Mouse (Mus musculus): Measurements from ENCODE around the gene Cmtr2. TPM values are rescaled to one million over a fixed set of nuclear protein-coding genes. Genes with fewer than 3 reads are reported as not detected.
A peak's percentile ranks its signal among the peaks of the same experiment; 100 is the strongest.

The Cmtr2 gene
- polyA plus RNA-seq, 1 experiment from 2014 or later = 14.7 TPM

GRCm38 (mm10) chr8:110230803-110231202 is 15.3 kb downstream of the Cmtr2 start:
- Histone ChIP-seq H3K9ac (replicated peaks; ENCODE audit: low read length) (no peak overlapping the region), H3K4me2 (ENCODE audit: low read length) (no peak overlapping the region), H3K27ac (replicated peaks; ENCODE audit: low read depth, low read length) (no peak overlapping the region), H3K9me3 (ENCODE audit: control insufficient read depth, low read length) (no peaks in the 10 kb centered on the region), H3K4me3 (replicated peaks; ENCODE audit: low read depth, low read length) (no peak overlapping the region), H3K4me1 (ENCODE audit: control insufficient read depth, insufficient read depth, low read length) (no peaks in the 10 kb centered on the region), H3K36me3 (ENCODE audit: control insufficient read depth, insufficient read depth, low read length) (no peaks in the 10 kb centered on the region), H3K27me3 (ENCODE audit: control insufficient read depth, insufficient read depth, low read length) (no peaks in the 10 kb centered on the region)
- ATAC-seq (ENCODE audit: low FRiP score, low TSS enrichment) (no peak), DNase-seq (no peak)
- 74% methylated on average over 6 of the region's 6 CpGs for WGBS

- no peak for ATAC-seq (ENCODE audit: low FRiP score, low TSS enrichment)
- H3K4me1 ChIP-seq (ENCODE audit: control insufficient read depth, insufficient read depth, low read length) = no peaks in the 10 kb centered on the region
- WGBS = 60% methylated on average over 7 of the region's 7 CpGs
- H3K9ac ChIP-seq (replicated peaks; ENCODE audit: low read length) = no peak overlapping the region
- DNase-seq = no peak
- no peaks in the 10 kb centered on the region for H3K9me3 ChIP-seq (ENCODE audit: control insufficient read depth, low read length)
- no peak overlapping the region for H3K4me2 ChIP-seq (ENCODE audit: low read length)
- no peaks in the 10 kb centered on the region for H3K36me3 ChIP-seq (ENCODE audit: control insufficient read depth, insufficient read depth, low read length)
- no peaks in the 10 kb centered on the region for H3K27me3 ChIP-seq (ENCODE audit: control insufficient read depth, insufficient read depth, low read length)
- no peak overlapping the region for H3K4me3 ChIP-seq (replicated peaks; ENCODE audit: low read depth, low read length)
- 0 out of 2 replicates have a peak overlapping the region, but pooled peaks have one; percentile 13 for H3K27ac ChIP-seq (replicated peaks; ENCODE audit: low read depth, low read length)
These were observed 27.1 kb downstream of the Cmtr2 start for GRCm38 (mm10) chr8:110242278-110243177.

- 61% methylated on average over 2 of the region's 2 CpGs for WGBS
- no peak for ATAC-seq (ENCODE audit: low FRiP score, low TSS enrichment)
- Histone ChIP-seq H3K27ac (replicated peaks; ENCODE audit: low read depth, low read length) (no peak overlapping the region), H3K36me3 (ENCODE audit: control insufficient read depth, insufficient read depth, low read length) (no peaks in the 10 kb centered on the region), H3K4me3 (replicated peaks; ENCODE audit: low read depth, low read length) (no peak overlapping the region), H3K9me3 (ENCODE audit: control insufficient read depth, low read length) (no peaks in the 10 kb centered on the region), H3K4me2 (ENCODE audit: low read length) (no peak overlapping the region), H3K9ac (replicated peaks; ENCODE audit: low read length) (no peak overlapping the region), H3K27me3 (ENCODE audit: control insufficient read depth, insufficient read depth, low read length) (no peaks in the 10 kb centered on the region), H3K4me1 (ENCODE audit: control insufficient read depth, insufficient read depth, low read length) (no peaks in the 10 kb centered on the region)
- no peak for DNase-seq
These were observed 29.1 kb downstream of the Cmtr2 start for GRCm38 (mm10) chr8:110244566-110244965.

GRCm38 (mm10) chr8:110247238-110247637 is 31.8 kb downstream of the Cmtr2 start:
- Histone ChIP-seq H3K4me3 (replicated peaks; ENCODE audit: low read depth, low read length) (no peak overlapping the region), H3K4me2 (ENCODE audit: low read length) (no peak overlapping the region), H3K27ac (replicated peaks; ENCODE audit: low read depth, low read length) (no peak overlapping the region), H3K27me3 (ENCODE audit: control insufficient read depth, insufficient read depth, low read length) (no peaks in the 10 kb centered on the region), H3K36me3 (ENCODE audit: control insufficient read depth, insufficient read depth, low read length) (no peaks in the 10 kb centered on the region), H3K9ac (replicated peaks; ENCODE audit: low read length) (no peak overlapping the region), H3K9me3 (ENCODE audit: control insufficient read depth, low read length) (no peaks in the 10 kb centered on the region), H3K4me1 (ENCODE audit: control insufficient read depth, insufficient read depth, low read length) (no peaks in the 10 kb centered on the region)
- no peak for DNase-seq
- no peak for ATAC-seq (ENCODE audit: low FRiP score, low TSS enrichment)
- WGBS = 93% methylated on average over 6 of the region's 6 CpGs

GRCm38 (mm10) chr8:110253986-110254385 is 38.5 kb downstream of the Cmtr2 start:
- WGBS = 89% methylated on average over 4 of the region's 4 CpGs
- DNase-seq = no peak
- no peak overlapping the region for H3K9ac ChIP-seq (replicated peaks; ENCODE audit: low read length)
- no peaks in the 10 kb centered on the region for H3K27me3 ChIP-seq (ENCODE audit: control insufficient read depth, insufficient read depth, low read length)
- H3K9me3 ChIP-seq (ENCODE audit: control insufficient read depth, low read length) = no peaks in the 10 kb centered on the region
- no peaks in the 10 kb centered on the region for H3K4me1 ChIP-seq (ENCODE audit: control insufficient read depth, insufficient read depth, low read length)
- no peak for ATAC-seq (ENCODE audit: low FRiP score, low TSS enrichment)
- no peak overlapping the region for H3K27ac ChIP-seq (replicated peaks; ENCODE audit: low read depth, low read length)
- H3K36me3 ChIP-seq (ENCODE audit: control insufficient read depth, insufficient read depth, low read length) = no peaks in the 10 kb centered on the region
- H3K4me3 ChIP-seq (replicated peaks; ENCODE audit: low read depth, low read length) = no peak overlapping the region
- no peak overlapping the region for H3K4me2 ChIP-seq (ENCODE audit: low read length)

- H3K9me3 ChIP-seq (ENCODE audit: control insufficient read depth, low read length) = no peaks in the 10 kb centered on the region
- no peak overlapping the region for H3K4me2 ChIP-seq (ENCODE audit: low read length)
- no peak overlapping the region for H3K27ac ChIP-seq (replicated peaks; ENCODE audit: low read depth, low read length)
- no peaks in the 10 kb centered on the region for H3K36me3 ChIP-seq (ENCODE audit: control insufficient read depth, insufficient read depth, low read length)
- DNase-seq (no peak), ATAC-seq (ENCODE audit: low FRiP score, low TSS enrichment) (no peak)
- H3K4me1 ChIP-seq (ENCODE audit: control insufficient read depth, insufficient read depth, low read length) = peaks cover 7% of the 10 kb centered on the region; the same call in 1 of the 2 replicates
- no peak overlapping the region for H3K4me3 ChIP-seq (replicated peaks; ENCODE audit: low read depth, low read length)
- 70% methylated on average over 11 of the region's 11 CpGs for WGBS
- no peaks in the 10 kb centered on the region for H3K27me3 ChIP-seq (ENCODE audit: control insufficient read depth, insufficient read depth, low read length)
- no peak overlapping the region for H3K9ac ChIP-seq (replicated peaks; ENCODE audit: low read length)
These were observed 50.4 kb downstream of the Cmtr2 start for GRCm38 (mm10) chr8:110265796-110266305.

DNA sequence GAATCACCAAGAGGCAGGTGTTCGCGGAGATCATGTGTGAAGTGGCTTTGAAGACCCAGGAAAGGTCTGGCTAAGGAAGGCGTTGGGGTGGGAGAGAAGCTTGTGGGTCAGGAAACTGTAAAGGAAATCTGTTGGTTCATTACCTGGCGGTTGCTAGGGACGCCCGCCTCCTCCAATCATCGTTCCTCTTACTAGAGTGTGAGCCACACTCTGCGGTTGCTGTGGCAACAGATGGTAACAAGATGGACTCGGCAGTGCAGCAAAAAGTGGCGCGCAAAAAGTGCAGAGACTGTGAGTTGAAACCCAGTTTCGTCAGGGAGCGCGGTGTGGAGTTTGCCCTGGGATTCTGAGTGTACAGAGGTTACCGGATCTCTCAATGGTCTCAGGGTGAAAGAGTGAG is 51.3 kb downstream of the Cmtr2 start, which contains the start of gene Hydin:
Gene Hydin, plus strand, starts transcription at position 237 of the 400 bp plus-strand sequence.
- H3K9me3 ChIP-seq (ENCODE audit: control insufficient read depth, low read length) = no peaks in the 10 kb centered on the region
- WGBS = under 1% methylated on average over 15 of the region's 15 CpGs
- H3K4me3 ChIP-seq (replicated peaks; ENCODE audit: low read depth, low read length) = peak within 1 kb of the TSS; percentile 20
- H3K4me1 ChIP-seq (ENCODE audit: control insufficient read depth, insufficient read depth, low read length) = peaks cover 7% of the 10 kb centered on the region; the same call in 1 of the 2 replicates
- H3K9ac ChIP-seq (replicated peaks; ENCODE audit: low read length) = 0 out of 2 replicates have a peak within 1 kb of the TSS, but pooled peaks have one; percentile 17
- H3K27ac ChIP-seq (replicated peaks; ENCODE audit: low read depth, low read length) = no peak within 1 kb of the TSS
- ATAC-seq (ENCODE audit: low FRiP score, low TSS enrichment) (peak; percentile 78; the same call in 1 of the 2 replicates), DNase-seq (peak; percentile 96)
- H3K36me3 ChIP-seq (ENCODE audit: control insufficient read depth, insufficient read depth, low read length) = no peaks in the 10 kb centered on the region
- H3K27me3 ChIP-seq (ENCODE audit: control insufficient read depth, insufficient read depth, low read length) = no peaks in the 10 kb centered on the region
- peak within 1 kb of the TSS; percentile 54 for H3K4me2 ChIP-seq (ENCODE audit: low read length)

DNA sequence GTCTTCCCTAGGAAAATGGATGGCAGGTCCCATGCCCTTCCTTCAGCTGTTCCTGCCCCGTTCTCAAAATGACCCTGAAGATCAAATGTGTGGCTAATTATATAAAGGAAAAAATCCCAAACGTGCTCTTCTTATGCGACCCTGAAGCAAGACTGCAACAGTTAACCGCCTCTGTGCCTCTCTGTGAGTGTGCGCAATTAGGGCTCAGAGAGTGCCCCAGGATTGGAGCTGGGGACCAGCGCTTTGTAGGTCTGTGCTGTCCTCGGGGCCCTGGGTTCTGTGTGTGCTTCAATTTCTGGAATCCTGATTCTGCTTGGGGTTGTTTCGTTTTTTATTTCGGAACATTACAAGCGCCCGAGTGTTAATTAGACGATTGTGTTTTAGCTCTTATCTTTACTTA is 51.8 kb downstream of the Cmtr2 start:
- ATAC-seq (ENCODE audit: low FRiP score, low TSS enrichment) (no peak), DNase-seq (no peak)
- Histone ChIP-seq H3K9me3 (ENCODE audit: control insufficient read depth, low read length) (no peaks in the 10 kb centered on the region), H3K9ac (replicated peaks; ENCODE audit: low read length) (0 out of 2 replicates have a peak overlapping the region, but pooled peaks have one; percentile 17), H3K4me2 (ENCODE audit: low read length) (peak overlapping the region; percentile 54), H3K27ac (replicated peaks; ENCODE audit: low read depth, low read length) (no peak overlapping the region), H3K36me3 (ENCODE audit: control insufficient read depth, insufficient read depth, low read length) (no peaks in the 10 kb centered on the region), H3K4me1 (ENCODE audit: control insufficient read depth, insufficient read depth, low read length) (peaks cover 7% of the 10 kb centered on the region; the same call in 1 of the 2 replicates), H3K27me3 (ENCODE audit: control insufficient read depth, insufficient read depth, low read length) (no peaks in the 10 kb centered on the region), H3K4me3 (replicated peaks; ENCODE audit: low read depth, low read length) (peak overlapping the region; percentile 20)
- WGBS = 12% methylated on average over 12 of the region's 12 CpGs
